Mouse (Mus musculus) forebrain, postnatal 0 days (tissue): ENCODE results near the gene Pde4d. TPM values are rescaled to one million over a fixed set of nuclear protein-coding genes. Genes with fewer than 3 reads are reported as not detected.
A peak's percentile ranks its signal among the peaks of the same experiment; 100 is the strongest.

Experiments
- ATAC-seq: fragments of 200-750 bp; cut with Nextera tagmentation; 2 replicates; pipeline ENCODE4 v1.8.0; 2017; ENCODE audit warnings: mild to moderate bottlenecking, moderate library complexity
- DNase-seq: peaks from one replicate; pipeline ENCODE4 v3.0.0-alpha.2; 2015
- H3K27ac ChIP-seq: fragments of 300-500 bp; sonication (generic); 2 replicates; pipeline ENCODE4 v1.5.1; 2014; ENCODE audit warnings: low read depth, mild to moderate bottlenecking, antibody characterized with exemption, low read length, moderate library complexity, mixed read lengths
- H3K27me3 ChIP-seq: fragments of 300-500 bp; sonication (generic); 2 replicates; pipeline ENCODE4 v1.6.1; 2014; ENCODE audit warnings: mild to moderate bottlenecking, low read length, mixed read lengths; ENCODE audit not compliant: insufficient read depth
- H3K36me3 ChIP-seq: fragments of 300-500 bp; sonication (generic); 2 replicates; pipeline ENCODE4 v1.6.1; 2014; ENCODE audit warnings: mild to moderate bottlenecking, moderate library complexity; ENCODE audit not compliant: insufficient read depth
- H3K4me1 ChIP-seq: fragments of 300-500 bp; sonication (generic); 2 replicates; pipeline ENCODE4 v1.6.1; 2014; ENCODE audit warnings: antibody characterized with exemption; ENCODE audit not compliant: insufficient read depth
- H3K4me2 ChIP-seq: fragments of 300-500 bp; sonication (generic); 2 replicates; pipeline ENCODE4 v1.6.1; 2014; ENCODE audit warnings: low read depth, mild to moderate bottlenecking, moderate library complexity
- H3K4me3 ChIP-seq: fragments of 300-500 bp; sonication (generic); 2 replicates; pipeline ENCODE4 v1.5.1; 2014; ENCODE audit warnings: low read depth, low read length, mixed read lengths
- H3K9ac ChIP-seq: fragments of 300-500 bp; sonication (generic); 2 replicates; pipeline ENCODE4 v1.6.1; 2014; ENCODE audit warnings: mild to moderate bottlenecking
- H3K9me3 ChIP-seq: fragments of 300-500 bp; sonication (generic); 2 replicates; pipeline ENCODE4 v1.6.1; 2016; ENCODE audit warnings: low read length
- CTCF ChIP-seq: sonication (generic); IDR thresholded peaks from 2 replicates; pipeline ENCODE4 v1.5.1; 2016; ENCODE audit warnings: antibody characterized with exemption, control low read depth, low read depth
- WGBS: fragments of 180-500 bp; shearing (Covaris S2); extraction: QIAGEN DNeasy Blood & Tissue Kit; methylation state at CpG from one replicate; pipeline ENCODE4 v1.1.7; 2014; 5-methylcytosine and 5-hydroxymethylcytosine counted together
- polyA plus RNA-seq: library from polyadenylated mRNA; unstranded; fragments of >200 nt; fragmentation: Nextera tagmentation; extraction: Ambion mirVana; gene quantifications from 2 replicates; pipeline ENCODE4 v1.2.1, GENCODE M21; 2015
- total RNA-seq: library from RNA; depleted of rRNA; stranded (reverse); fragments of >200 nt; gene quantifications from 2 replicates; pipeline ENCODE4 v1.2.3, GENCODE M21; 2014

The Pde4d gene
- total and polyA plus RNA-seq, 2 experiments from 2014 or later, result 13.2 to 78.8 TPM

DNA sequence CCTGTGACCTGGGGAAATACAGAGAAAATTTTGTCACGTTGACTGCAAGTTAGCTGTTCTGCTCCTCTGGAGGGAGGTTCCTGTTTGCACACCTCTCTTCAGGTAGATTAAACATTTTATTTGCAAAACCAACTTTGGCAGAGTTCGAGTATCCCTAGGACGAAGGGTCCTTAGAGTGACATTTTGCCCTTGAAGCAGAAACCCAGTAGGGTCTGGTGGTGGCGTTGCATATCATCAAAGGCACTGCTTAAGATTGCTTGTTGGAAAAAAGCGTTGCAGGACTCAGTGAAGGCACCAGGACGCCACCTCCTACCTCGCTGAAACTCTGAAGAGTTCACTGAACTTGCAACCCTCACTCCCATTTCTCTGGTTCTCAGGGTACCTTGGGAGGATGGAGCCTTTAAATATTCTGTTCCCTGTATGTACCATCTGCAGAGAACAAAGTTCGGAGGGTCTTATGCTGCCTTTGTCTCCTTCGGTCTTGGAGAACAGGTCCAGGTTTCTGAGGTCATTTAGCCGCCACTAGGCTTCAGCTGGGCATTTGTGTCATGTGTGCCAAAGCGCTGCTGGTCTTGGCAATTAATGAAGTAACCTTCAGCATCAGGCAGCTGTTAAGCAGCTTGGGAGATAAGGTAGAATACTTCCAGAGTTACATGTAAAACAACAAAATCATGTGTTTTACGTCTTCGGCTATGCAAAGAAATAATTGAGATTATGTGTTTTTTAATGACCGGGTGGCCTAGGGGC is 1454.2 kb downstream of the Pde4d start:
- Histone ChIP-seq H3K4me3 (peak overlapping the region; percentile 72), H3K36me3 (no peaks in the 10 kb centered on the region), H3K9me3 (no peaks in the 10 kb centered on the region), H3K9ac (peak overlapping the region; percentile 84; the same call in 1 of the 2 replicates), H3K27me3 (no peaks in the 10 kb centered on the region), H3K4me1 (peaks cover 20% of the 10 kb centered on the region), H3K27ac (no peak overlapping the region; the same call in 1 of the 2 replicates), H3K4me2 (peak overlapping the region; percentile 95)
- TF ChIP-seq CTCF, result no peak
- 36% methylated on average over 14 of the region's 14 CpGs for WGBS
- ATAC-seq (no peak), DNase-seq (no peak)

DNA sequence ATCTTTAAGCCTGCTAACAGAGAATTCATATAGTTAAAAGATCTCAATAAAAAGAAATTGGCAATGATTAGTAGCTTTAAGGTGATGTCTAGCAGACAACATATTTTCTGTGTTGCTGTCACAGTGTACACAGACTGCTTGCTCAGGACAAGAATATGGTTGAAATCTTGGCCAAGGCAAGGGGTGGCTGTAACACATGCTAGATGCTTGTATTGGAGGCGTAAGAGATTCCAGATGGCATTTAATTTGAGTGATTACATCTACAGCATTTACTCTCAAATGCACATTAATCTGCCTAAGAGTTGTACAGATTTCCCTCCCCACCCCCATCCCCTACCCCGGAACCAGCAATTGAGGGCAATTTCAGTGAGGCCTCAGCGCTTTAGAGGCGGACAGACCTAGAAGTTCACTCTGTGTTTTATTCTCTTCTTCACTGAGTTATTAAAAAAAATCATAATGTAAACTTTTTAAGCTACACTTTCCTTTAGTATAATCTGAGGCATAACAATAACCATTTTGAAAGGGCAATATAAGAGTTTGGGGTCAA is 1456.7 kb downstream of the Pde4d start:
- no peak overlapping the region for H3K9ac ChIP-seq
- WGBS, result 33% methylated on average over 4 of the region's 4 CpGs
- no peaks in the 10 kb centered on the region for H3K36me3 ChIP-seq
- H3K4me3 ChIP-seq, result no peak overlapping the region
- TF ChIP-seq CTCF, result no peak
- ATAC-seq, result no peak
- peaks cover 20% of the 10 kb centered on the region for H3K4me1 ChIP-seq
- no peak for DNase-seq
- no peak overlapping the region for H3K4me2 ChIP-seq
- H3K27ac ChIP-seq, result no peak overlapping the region
- H3K9me3 ChIP-seq, result no peaks in the 10 kb centered on the region
- no peaks in the 10 kb centered on the region for H3K27me3 ChIP-seq

DNA sequence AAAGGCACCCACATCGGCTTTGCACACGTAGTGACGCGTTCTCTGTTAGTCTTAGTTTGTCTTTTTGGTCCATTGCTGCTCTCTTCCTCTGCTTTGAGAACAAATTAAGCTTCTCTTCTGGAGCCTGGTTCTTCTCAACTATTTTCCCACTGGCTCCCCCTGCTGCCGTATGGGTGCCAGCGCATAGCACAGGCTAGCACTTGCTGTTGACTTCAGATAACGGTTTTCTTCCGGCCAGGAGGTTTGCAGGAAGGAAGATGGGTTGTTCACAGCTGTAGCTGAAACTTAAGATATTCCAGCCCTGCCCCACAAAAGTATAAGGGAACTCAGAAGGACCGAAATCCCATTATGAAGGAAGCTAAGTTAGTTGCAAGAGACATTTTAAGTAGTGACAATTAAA is 1457.9 kb downstream of the Pde4d start:
- Histone ChIP-seq H3K4me1 (peaks cover 20% of the 10 kb centered on the region), H3K9ac (no peak overlapping the region), H3K27me3 (no peaks in the 10 kb centered on the region), H3K4me3 (no peak overlapping the region), H3K27ac (no peak overlapping the region), H3K9me3 (no peaks in the 10 kb centered on the region), H3K4me2 (no peak overlapping the region), H3K36me3 (no peaks in the 10 kb centered on the region)
- DNase-seq (peak; percentile 77), ATAC-seq (peak; percentile 28; the same call in 1 of the 2 replicates)
- peak; percentile 85 for TF ChIP-seq CTCF
- 28% methylated on average over 9 of the region's 9 CpGs for WGBS

DNA sequence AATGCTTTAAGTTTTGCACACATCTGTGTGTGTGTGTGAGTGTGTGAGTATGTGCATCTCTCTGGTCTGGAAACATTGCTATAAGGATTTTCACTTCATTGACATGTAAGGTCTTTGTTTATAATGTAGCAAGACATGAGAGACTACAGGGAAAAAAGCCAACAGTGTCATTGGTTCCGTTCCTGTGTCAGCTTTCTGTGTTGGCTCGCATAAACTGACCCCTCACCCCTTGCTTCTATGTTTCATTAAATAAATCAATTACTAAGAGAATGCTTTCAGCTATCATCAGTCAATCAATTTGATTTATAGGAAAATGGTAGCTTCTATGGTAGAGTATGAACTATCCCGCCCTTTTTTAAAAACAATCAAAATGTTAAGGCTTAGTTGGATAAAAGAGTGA is 1458.6 kb downstream of the Pde4d start:
- 83% methylated on average over 3 of the region's 3 CpGs for WGBS
- DNase-seq (no peak), ATAC-seq (no peak)
- Histone ChIP-seq H3K4me3 (no peak overlapping the region), H3K4me2 (no peak overlapping the region), H3K36me3 (no peaks in the 10 kb centered on the region), H3K9me3 (no peaks in the 10 kb centered on the region), H3K27me3 (no peaks in the 10 kb centered on the region), H3K27ac (no peak overlapping the region), H3K4me1 (peaks cover 19% of the 10 kb centered on the region), H3K9ac (no peak overlapping the region)
- no peak for TF ChIP-seq CTCF

DNA sequence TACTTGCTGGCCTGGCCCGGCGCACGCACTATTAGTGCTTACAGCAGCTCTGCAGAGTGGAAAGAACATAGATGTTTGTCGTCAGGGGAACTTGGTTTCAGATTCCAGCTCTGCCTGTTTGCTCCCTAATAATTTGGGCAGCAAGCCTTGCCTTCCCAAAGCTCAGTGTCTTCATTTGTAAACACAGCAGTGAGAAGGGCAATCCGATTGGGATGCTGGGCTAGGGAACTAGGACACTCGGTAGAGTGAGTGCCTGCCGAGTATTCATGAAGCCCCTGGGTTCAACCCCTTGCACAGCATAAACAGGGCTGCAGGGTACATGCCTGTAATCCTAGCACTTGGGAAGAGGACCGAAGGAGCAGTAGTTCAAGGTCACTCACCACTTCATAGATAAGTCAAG is 1459.4 kb downstream of the Pde4d start:
- DNase-seq (no peak), ATAC-seq (no peak)
- H3K9ac ChIP-seq, result no peak overlapping the region
- no peak overlapping the region for H3K4me2 ChIP-seq
- H3K27ac ChIP-seq, result no peak overlapping the region
- no peaks in the 10 kb centered on the region for H3K36me3 ChIP-seq
- H3K9me3 ChIP-seq, result no peaks in the 10 kb centered on the region
- H3K4me1 ChIP-seq, result peaks cover 11% of the 10 kb centered on the region
- no peaks in the 10 kb centered on the region for H3K27me3 ChIP-seq
- TF ChIP-seq CTCF, result no peak
- no peak overlapping the region for H3K4me3 ChIP-seq
- WGBS, result 81% methylated on average over 8 of the region's 8 CpGs

DNA sequence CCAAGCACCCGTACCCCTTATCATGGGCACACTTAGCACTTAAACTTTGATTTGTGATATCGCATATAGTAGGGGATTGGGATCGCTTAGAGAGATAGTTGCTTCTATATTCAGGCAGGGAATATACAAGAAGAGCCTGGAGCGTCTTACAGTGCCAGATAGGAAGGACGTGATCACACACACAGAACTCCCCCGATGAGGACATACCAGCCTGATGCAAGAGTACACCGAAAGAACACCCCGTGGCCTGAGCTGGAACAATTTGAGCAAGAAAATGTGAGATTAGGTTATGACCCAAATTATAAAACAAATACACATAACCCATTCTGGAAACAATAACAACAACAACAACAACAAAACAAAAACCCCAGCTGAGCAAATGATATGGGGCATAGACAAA is 1461.2 kb downstream of the Pde4d start:
- Histone ChIP-seq H3K27ac (no peak overlapping the region), H3K4me1 (0 out of 2 replicates have a peak, but pooled peaks cover 5% of the 10 kb centered on the region), H3K4me2 (no peak overlapping the region), H3K36me3 (no peaks in the 10 kb centered on the region), H3K9me3 (no peaks in the 10 kb centered on the region), H3K27me3 (no peaks in the 10 kb centered on the region), H3K9ac (no peak overlapping the region), H3K4me3 (no peak overlapping the region)
- ATAC-seq (no peak), DNase-seq (no peak)
- no peak for TF ChIP-seq CTCF
- WGBS, result 91% methylated on average over 8 of the region's 8 CpGs

DNA sequence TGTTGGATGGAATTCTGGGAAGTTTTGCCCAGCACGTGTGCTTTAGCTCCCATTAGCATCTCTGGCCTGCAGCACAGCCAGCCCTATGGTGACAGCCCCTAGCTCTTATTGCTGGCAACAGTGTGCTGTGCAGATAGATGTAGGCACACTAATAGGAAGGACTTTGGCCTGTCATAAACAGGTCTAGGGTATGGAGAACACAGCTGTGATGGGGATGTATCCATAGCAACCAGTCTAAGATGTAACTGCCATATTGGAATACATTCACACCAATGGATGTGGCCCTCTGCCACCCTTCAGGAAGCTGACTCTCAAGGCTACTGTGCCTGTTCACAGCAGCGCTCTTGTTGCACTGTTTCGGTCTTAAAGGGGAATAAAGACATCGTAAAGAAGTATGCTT is 1462.9 kb downstream of the Pde4d start:
- no peak overlapping the region for H3K27ac ChIP-seq
- H3K27me3 ChIP-seq, result no peaks in the 10 kb centered on the region
- H3K4me3 ChIP-seq, result no peak overlapping the region
- 66% methylated on average over 4 of the region's 4 CpGs for WGBS
- H3K4me2 ChIP-seq, result no peak overlapping the region
- no peak for ATAC-seq
- H3K36me3 ChIP-seq, result no peaks in the 10 kb centered on the region
- TF ChIP-seq CTCF, result no peak
- no peak overlapping the region for H3K9ac ChIP-seq
- no peaks in the 10 kb centered on the region for H3K9me3 ChIP-seq
- DNase-seq, result no peak
- no peaks in the 10 kb centered on the region for H3K4me1 ChIP-seq
